Mouse (Mus musculus) mouse embryonic stem cell (cell line): Measurements from ENCODE around the gene Gm21764.
"Not testable (repeated sequence)": the region's sequence is repeated elsewhere in the genome, so short reads cannot be mapped to it uniquely, and the experiment has no call there.

Source experiments
- in situ Hi-C, 2 experiments: fragments of 300-500 bp; cut with MboI; formaldehyde crosslinking; loops; 1 replicate in 1 of 2; 3 replicates in 1 of 2; pipeline ENCODE4 v1.14.3; 2019 to 2020; ENCODE audit warnings: low sequenced_read_pairs in 2 of 2, low pct_unique_long_range_greater_than_20kb in 1 of 2, mixed read lengths in 1 of 2; ENCODE audit not compliant: unreplicated experiment in 1 of 2

Gm21764 gene

GRCm38 (mm10) chrY:18061712-18062111, at the start of gene Gm21764:
TSS of gene Gm21764 (minus strand) at chrY:18061812.
- in situ Hi-C loops, result not testable (repeated sequence)

- in situ Hi-C loops, result not testable (repeated sequence)
These were observed 27.2 kb upstream of the Gm21764 start, which contains the start of gene Ssty1 for GRCm38 (mm10) chrY:18088816-18089215. TSS of gene Ssty1 (plus strand) at chrY:18089116.
